Mouse (Mus musculus): ENCODE data around the gene Pla2g4c.
"Not testable (repeated sequence)": the region's sequence is repeated elsewhere in the genome, so short reads cannot be mapped to it uniquely, and the experiment has no call there.

The Pla2g4c gene

GRCm38 (mm10) chr7:13324316-13324715 is at the start of gene Pla2g4c:
Gene Pla2g4c (plus strand): TSS chr7:13324655.
- no peak for DNase-seq (ENCODE audit: extremely low read depth, low read depth, low spot score)

- no peak for DNase-seq (ENCODE audit: extremely low read depth, low read depth, low spot score)
These were observed 47.4 kb upstream of the Pla2g4c start, which contains the start of gene Lig1 for GRCm38 (mm10) chr7:13277081-13277480. Gene Lig1 (plus strand): TSS chr7:13277283.

- no peak for DNase-seq (ENCODE audit: extremely low read depth, low read depth, low spot score)
These were observed 46.6 kb upstream of the Pla2g4c start for GRCm38 (mm10) chr7:13277833-13278232.

- peak; percentile 30 for DNase-seq (ENCODE audit: extremely low read depth, low read depth, low spot score)
These were observed 46.1 kb upstream of the Pla2g4c start, which contains the start of gene Zswim9 for GRCm38 (mm10) chr7:13278308-13278891. Gene Zswim9 (minus strand): TSS chr7:13278721.

GRCm38 (mm10) chr7:13278957-13279356 is 45.5 kb upstream of the Pla2g4c start:
- not testable (repeated sequence) for DNase-seq (ENCODE audit: extremely low read depth, low read depth, low spot score)

- DNase-seq (ENCODE audit: extremely low read depth, low read depth, low spot score): no peak
These were observed 35.8 kb upstream of the Pla2g4c start for GRCm38 (mm10) chr7:13288621-13289020.

GRCm38 (mm10) chr7:13290041-13290675 is 34.3 kb upstream of the Pla2g4c start:
- DNase-seq (ENCODE audit: extremely low read depth, low read depth, low spot score): no peak

- no peak for DNase-seq (ENCODE audit: extremely low read depth, low read depth, low spot score)
These were observed 33.1 kb upstream of the Pla2g4c start for GRCm38 (mm10) chr7:13291370-13291769.

GRCm38 (mm10) chr7:13293878-13294855 is 30.3 kb upstream of the Pla2g4c start:
- DNase-seq (ENCODE audit: extremely low read depth, low read depth, low spot score): peak; percentile 83

- DNase-seq (ENCODE audit: extremely low read depth, low read depth, low spot score): no peak
These were observed 29.2 kb upstream of the Pla2g4c start for GRCm38 (mm10) chr7:13295256-13295655.

GRCm38 (mm10) chr7:13297636-13298035 is 26.8 kb upstream of the Pla2g4c start:
- DNase-seq (ENCODE audit: extremely low read depth, low read depth, low spot score): no peak

GRCm38 (mm10) chr7:13298821-13299220 is 25.6 kb upstream of the Pla2g4c start:
- DNase-seq (ENCODE audit: extremely low read depth, low read depth, low spot score): no peak

GRCm38 (mm10) chr7:13301643-13302042 is 22.8 kb upstream of the Pla2g4c start:
- DNase-seq (ENCODE audit: extremely low read depth, low read depth, low spot score): no peak

GRCm38 (mm10) chr7:13302780-13303179 is 21.7 kb upstream of the Pla2g4c start:
- no peak for DNase-seq (ENCODE audit: extremely low read depth, low read depth, low spot score)

GRCm38 (mm10) chr7:13303372-13303771 is 21.1 kb upstream of the Pla2g4c start:
- DNase-seq (ENCODE audit: extremely low read depth, low read depth, low spot score): no peak

- no peak for DNase-seq (ENCODE audit: extremely low read depth, low read depth, low spot score)
These were observed 15.0 kb upstream of the Pla2g4c start for GRCm38 (mm10) chr7:13309407-13309806.

GRCm38 (mm10) chr7:13310493-13311199 is 13.8 kb upstream of the Pla2g4c start:
- DNase-seq (ENCODE audit: extremely low read depth, low read depth, low spot score): no peak

GRCm38 (mm10) chr7:13311401-13311800 is 13.1 kb upstream of the Pla2g4c start:
- no peak for DNase-seq (ENCODE audit: extremely low read depth, low read depth, low spot score)

- peak; percentile 100 for DNase-seq (ENCODE audit: extremely low read depth, low read depth, low spot score)
These were observed 10.3 kb upstream of the Pla2g4c start for GRCm38 (mm10) chr7:13314095-13314597.

- DNase-seq (ENCODE audit: extremely low read depth, low read depth, low spot score): no peak
These were observed 3.0 kb upstream of the Pla2g4c start for GRCm38 (mm10) chr7:13321424-13321823.

- no peak for DNase-seq (ENCODE audit: extremely low read depth, low read depth, low spot score)
These were observed 6.1 kb downstream of the Pla2g4c start for GRCm38 (mm10) chr7:13330575-13330974.

Measured in fat pad, adult 2 months (tissue).